Mouse (Mus musculus) layer of hippocampus, adult 11-12 months (tissue): ENCODE results near the gene Hpgd.

Source experiments
- DNase-seq: peaks from one replicate; pipeline ENCODE4 v3.0.0; 2022; ENCODE audit warnings: low spot score

The Hpgd gene

DNA sequence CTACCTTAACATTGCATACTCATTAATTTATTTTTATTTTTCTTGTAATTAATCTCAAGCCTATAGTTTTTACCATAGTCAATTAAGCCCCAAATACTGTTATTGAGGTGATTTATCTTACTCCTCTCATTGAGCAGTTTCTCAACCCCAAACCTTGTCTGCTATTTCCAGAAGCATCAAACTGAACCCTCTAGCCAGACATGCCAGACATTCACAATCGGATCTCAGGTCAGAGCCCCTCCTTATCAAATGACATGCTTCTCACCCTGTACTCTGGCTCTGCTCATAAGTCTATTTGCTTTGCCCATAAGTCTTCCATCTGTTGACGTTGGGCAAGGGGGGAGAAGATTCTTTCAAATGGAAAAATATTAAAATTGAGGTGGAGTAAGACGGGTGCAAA is 33.3 kb downstream of the Hpgd start:
- DNase-seq: no peak

DNA sequence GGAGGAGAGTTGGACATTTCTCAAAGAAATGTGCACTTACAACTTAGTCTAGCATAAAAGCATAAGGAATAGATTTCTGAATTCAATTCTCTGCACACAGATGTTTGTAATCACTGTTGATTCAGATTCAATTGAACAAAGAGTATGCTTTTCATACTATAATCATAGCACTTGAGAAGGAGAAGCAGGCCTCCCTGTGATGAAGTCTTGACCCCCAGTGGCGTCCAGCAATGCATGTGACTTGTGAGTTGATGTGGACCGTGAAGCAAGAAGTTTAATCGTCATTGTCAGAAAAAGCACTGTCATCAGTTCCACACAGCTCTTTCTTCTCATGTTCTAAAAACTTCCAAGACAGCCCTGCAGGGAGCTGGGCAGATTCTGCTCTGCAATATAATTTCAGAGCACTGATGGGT is 33.8 kb downstream of the Hpgd start:
- DNase-seq: no peak

GRCm38 (mm10) chr8:56335390-56336000 is 41.1 kb downstream of the Hpgd start:
- DNase-seq: no peak

DNA sequence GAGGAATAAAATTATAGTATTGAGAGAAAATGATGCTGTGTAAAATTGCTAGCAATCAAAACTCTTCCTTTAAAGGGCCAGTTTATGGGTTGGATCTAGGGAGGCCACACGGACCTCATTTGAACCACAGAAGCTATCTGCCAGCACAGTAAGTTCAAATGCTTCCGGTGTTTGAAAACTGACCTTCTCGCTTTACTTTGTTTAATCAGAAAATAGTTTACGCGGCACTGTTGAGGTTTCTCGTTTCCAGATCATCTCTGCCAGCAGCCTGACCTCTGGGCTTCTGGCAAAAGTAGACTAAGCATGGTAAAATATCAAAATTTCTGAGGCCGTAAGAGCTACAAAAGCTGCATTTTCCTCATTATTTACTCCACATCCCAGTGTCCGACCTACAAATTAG is 42.4 kb downstream of the Hpgd start:
- DNase-seq: no peak

DNA sequence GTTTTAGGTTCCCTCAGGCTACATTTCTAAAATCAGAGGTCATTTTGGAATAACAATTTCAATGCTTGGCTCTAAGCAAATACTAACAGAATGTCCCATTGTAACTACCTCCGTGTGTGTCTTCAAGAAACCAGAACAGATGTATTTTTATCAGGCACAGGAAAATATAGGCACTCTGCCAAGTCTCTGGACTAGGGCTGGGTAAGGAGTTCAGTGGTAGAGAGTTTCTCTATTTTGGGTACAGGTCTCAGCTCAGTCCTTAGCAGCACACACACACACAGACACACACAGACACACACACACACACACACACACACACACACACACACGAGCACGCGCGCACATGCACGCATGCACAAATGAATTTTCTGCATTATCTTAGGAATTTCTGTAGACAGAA is 49.1 kb downstream of the Hpgd start:
- no peak for DNase-seq

DNA sequence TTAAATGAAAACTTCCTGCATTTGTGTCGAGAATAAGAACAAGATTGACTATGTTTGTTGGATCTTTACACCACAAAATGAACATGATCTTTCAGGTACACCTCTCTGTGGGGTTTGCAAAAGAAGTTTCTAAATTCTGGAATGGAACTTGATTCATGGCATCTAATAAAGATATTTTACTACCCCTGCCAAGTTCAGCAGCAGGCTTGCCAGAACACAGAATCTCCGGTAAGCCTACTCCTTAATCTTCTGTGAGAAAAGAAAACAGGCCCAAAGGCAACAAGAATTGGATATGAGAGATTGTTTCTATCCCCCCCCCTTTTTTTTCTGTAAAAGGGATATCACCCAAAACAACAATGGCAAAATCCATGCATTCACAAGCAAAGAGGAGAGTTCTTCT is 49.6 kb downstream of the Hpgd start:
- no peak for DNase-seq

- DNase-seq: no peak
These were observed 50.0 kb downstream of the Hpgd start for GRCm38 (mm10) chr8:56344359-56344758.

DNA sequence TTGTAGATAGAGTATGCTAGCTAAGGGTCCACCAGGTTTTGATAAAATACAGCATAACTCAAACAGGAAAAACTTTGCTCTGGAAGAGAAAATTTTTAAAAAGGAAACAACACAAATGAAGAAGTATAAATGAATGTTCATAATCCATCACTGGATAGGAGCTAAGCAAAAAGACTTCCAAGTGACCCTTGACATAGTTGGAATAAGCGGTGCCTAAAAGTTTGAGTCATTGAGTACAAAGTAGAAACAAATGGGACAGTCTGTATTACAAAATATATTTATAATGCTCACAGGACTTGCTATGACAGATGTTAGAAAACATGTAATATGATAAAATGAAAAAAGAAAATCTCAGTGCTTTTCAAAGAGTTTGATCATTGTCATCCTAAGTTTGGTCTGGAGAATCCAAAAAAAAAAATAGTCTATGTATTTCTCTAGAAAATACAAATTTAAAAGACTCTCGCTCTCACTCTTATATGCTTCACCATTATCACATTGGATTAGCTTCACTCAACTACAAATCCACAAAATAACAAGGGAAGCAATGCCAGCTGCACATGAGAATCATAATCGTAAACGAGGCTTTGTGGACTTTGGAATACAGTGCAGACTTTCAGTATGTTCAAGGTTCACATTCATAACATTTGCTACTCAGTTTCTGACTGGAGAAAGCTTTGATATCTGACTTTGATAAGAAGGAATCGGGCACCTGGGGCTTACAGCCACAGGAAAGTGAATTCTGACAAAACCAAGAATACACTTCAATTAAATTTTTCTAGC is 51.4 kb downstream of the Hpgd start:
- no peak for DNase-seq

GRCm38 (mm10) chr8:56363180-56363579 is 68.8 kb downstream of the Hpgd start:
- DNase-seq: no peak
